Mouse (Mus musculus) myocyte (in vitro differentiated cells): ENCODE results near the gene Fam208a.

Experiments used
- E2F4 ChIP-seq: IDR thresholded peaks from one replicate; pipeline ENCODE4 v1.6.1; 2011; ENCODE audit warnings: mild to moderate bottlenecking, control low read depth, moderate library complexity; ENCODE audit not compliant: insufficient read depth
- SRF ChIP-seq: IDR thresholded peaks from one replicate; pipeline ENCODE4 v1.6.1; 2011; ENCODE audit warnings: low read depth; ENCODE audit not compliant: control insufficient read depth, insufficient read length
- TCF12 ChIP-seq: IDR thresholded peaks from one replicate; pipeline ENCODE4 v1.6.1; 2011; ENCODE audit warnings: mild to moderate bottlenecking, control low read depth; ENCODE audit not compliant: poor library complexity, insufficient read depth, severe bottlenecking
- USF1 ChIP-seq: IDR thresholded peaks from one replicate; pipeline ENCODE4 v1.6.1; 2011; ENCODE audit warnings: low read depth, mild to moderate bottlenecking, control low read depth, moderate library complexity

DNA sequence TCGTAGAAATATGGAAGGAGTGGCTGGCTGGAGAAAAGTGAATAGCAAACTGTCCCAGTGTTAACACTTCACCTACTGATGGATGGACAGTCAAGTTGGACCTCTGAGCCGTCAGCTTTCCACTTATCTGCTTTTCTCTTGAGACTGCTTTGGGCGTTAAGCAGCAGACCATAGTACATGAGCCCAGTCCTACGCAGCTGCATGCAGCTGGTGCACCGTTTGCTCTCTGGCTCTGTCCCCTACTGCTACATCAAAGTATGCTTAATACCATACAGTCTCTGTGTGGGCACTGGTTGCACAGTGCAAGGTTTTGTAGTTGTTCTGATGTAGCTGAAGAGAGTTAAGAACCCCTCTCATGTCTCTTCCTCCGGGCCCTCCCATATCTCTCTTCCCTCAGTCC lies 28.1 kb upstream of the Fam208a start:
- no peak for TF ChIP-seq USF1
- TF ChIP-seq SRF, result no peak
- TF ChIP-seq E2F4, result no peak
- no peak for TF ChIP-seq TCF12
